Mouse (Mus musculus): ENCODE results near the gene Cmtm7. TPM values are rescaled to one million over a fixed set of nuclear protein-coding genes. Genes with fewer than 3 reads are reported as not detected.

Cmtm7 gene
- polyA plus RNA-seq, 1 experiment from 2014 or later, result 50.9 TPM

DNA sequence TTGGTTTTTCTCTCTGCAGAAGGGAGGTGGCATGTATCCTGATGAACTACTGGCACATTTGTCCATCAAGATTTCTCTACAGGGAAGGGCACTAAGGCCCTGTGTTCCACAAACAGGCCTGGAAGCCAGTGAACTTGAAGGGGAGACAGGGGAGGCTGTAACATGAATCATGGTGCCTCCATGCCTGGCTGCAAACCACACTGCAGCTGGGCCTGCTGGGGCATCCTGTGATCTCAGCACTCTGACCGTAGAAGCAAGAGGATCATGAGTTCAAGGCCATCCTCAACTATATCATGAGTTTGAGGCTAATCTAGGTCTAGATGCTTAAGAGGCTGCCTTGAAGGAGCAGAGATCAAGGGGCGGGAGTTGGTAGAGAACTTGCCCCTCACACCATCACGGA lies 5.3 kb downstream of the Cmtm7 start:
- ATAC-seq (ENCODE audit: low FRiP score), result no peak
- peaks cover 21% of the 10 kb centered on the region for H3K4me1 ChIP-seq
- no peak overlapping the region for H3K27ac ChIP-seq
- H3K27me3 ChIP-seq, result no peaks in the 10 kb centered on the region
- H3K4me3 ChIP-seq, result no peak overlapping the region
- peaks cover 7% of the 10 kb centered on the region; the same call in 1 of the 2 replicates for H3K36me3 ChIP-seq
- WGBS, result 91% methylated on average over 3 of the region's 3 CpGs
- H3K4me2 ChIP-seq (replicated peaks), result no peak overlapping the region
- no peaks in the 10 kb centered on the region for H3K9me3 ChIP-seq (replicated peaks)
- H3K9ac ChIP-seq, result no peak overlapping the region

DNA sequence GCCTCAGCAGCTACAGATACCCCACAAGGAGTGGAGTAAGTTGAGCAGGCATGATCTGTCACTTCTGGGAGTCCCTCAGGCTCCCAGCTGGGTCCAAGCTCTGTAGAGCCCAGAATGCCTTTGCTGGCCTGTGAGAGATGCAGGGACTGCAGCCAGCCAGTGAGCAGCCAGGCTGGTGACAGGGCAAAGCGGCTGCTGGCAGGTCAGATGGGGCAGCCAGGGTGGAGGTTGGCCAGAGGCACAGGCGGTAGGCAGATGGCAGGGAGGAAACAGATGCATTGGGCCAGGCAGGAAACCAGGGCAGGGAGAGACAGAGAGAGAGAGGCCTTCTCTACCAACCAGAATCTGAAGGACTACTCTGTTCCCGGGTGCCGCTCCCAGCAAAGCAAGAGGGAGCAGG lies 6.4 kb downstream of the Cmtm7 start:
- H3K4me1 ChIP-seq, result peaks cover 15% of the 10 kb centered on the region
- no peaks in the 10 kb centered on the region for H3K27me3 ChIP-seq
- WGBS, result 57% methylated on average over 4 of the region's 4 CpGs
- H3K36me3 ChIP-seq, result peaks cover 7% of the 10 kb centered on the region; the same call in 1 of the 2 replicates
- H3K9ac ChIP-seq, result no peak overlapping the region
- no peak for ATAC-seq (ENCODE audit: low FRiP score)
- no peak overlapping the region for H3K4me2 ChIP-seq (replicated peaks)
- no peaks in the 10 kb centered on the region for H3K9me3 ChIP-seq (replicated peaks)
- no peak overlapping the region for H3K4me3 ChIP-seq
- H3K27ac ChIP-seq, result 0 out of 2 replicates have a peak overlapping the region, but pooled peaks have one; percentile 9

DNA sequence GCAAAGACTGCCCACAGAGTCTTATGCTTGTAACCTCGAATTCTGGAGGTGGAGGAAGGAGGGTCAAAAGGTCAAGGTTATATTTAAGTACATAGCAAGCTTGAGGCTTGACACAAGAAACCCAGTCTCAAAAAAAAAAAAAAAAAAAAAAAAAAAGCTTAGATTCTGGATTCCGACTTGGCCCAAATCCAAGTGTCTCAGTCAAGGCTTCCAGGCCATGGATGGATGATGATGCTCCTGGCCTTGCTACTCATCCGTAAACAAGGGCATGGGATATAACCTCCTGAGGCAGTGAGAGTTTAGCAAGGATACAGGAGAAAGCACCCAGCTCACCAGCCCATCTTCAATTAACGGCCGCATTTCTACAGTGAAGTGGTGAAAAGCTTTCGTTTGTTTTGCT lies 7.0 kb downstream of the Cmtm7 start:
- H3K9me3 ChIP-seq (replicated peaks), result no peaks in the 10 kb centered on the region
- H3K27me3 ChIP-seq, result no peaks in the 10 kb centered on the region
- no peak overlapping the region for H3K4me2 ChIP-seq (replicated peaks)
- 78% methylated on average over 6 of the region's 6 CpGs for WGBS
- H3K4me1 ChIP-seq, result peaks cover 11% of the 10 kb centered on the region
- no peak overlapping the region for H3K27ac ChIP-seq
- H3K4me3 ChIP-seq, result no peak overlapping the region
- ATAC-seq (ENCODE audit: low FRiP score), result no peak
- peaks cover 7% of the 10 kb centered on the region; the same call in 1 of the 2 replicates for H3K36me3 ChIP-seq
- H3K9ac ChIP-seq, result no peak overlapping the region

DNA sequence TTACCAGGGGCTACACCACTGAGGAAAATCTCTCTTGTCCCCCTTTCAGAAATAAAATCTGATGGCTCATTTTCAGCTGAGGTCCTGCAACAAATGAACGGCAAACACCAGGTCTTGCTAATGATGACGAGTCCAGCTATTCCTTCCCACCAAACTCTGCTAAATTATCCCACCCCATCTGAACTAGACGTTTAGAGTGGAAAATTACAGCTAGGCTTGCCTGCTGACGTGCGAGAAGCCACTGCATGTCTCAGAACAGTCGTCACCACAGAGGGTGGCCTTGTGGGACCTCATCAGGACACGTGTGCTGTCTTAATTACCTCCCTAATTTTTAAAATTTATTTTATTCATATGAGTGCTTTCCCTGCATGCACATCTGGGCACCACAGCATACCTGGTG lies 10.1 kb downstream of the Cmtm7 start:
- Histone ChIP-seq H3K27ac (no peak overlapping the region), H3K9ac (no peak overlapping the region), H3K27me3 (no peaks in the 10 kb centered on the region), H3K4me3 (no peak overlapping the region), H3K4me2 (replicated peaks) (no peak overlapping the region), H3K4me1 (peaks cover 25% of the 10 kb centered on the region), H3K9me3 (replicated peaks) (no peaks in the 10 kb centered on the region), H3K36me3 (peaks cover 7% of the 10 kb centered on the region; the same call in 1 of the 2 replicates)
- no peak for ATAC-seq (ENCODE audit: low FRiP score)
- 90% methylated on average over 7 of the region's 7 CpGs for WGBS

DNA sequence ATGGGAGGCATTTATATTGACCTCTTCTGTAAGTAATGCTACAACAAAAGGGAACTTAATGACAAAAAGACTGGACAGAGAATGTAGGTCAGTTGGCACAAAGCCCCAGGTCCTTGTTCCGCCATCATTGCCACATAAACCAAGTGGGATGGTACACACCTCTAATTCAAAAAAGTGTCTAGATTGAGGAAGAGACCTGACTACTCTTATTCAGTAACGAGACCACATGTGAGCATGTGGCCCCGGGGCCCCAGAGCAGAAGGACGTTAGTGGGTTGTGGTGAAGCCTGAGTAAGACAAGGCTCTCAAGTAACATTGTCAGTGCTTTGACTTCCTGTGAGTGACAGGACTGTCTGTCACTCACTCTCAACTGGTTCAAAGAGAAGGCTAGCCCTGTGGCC lies 11.4 kb downstream of the Cmtm7 start:
- Histone ChIP-seq H3K27ac (no peak overlapping the region), H3K4me3 (no peak overlapping the region), H3K4me2 (replicated peaks) (no peak overlapping the region), H3K9me3 (replicated peaks) (no peaks in the 10 kb centered on the region), H3K27me3 (no peaks in the 10 kb centered on the region), H3K9ac (no peak overlapping the region), H3K4me1 (peaks cover 20% of the 10 kb centered on the region), H3K36me3 (peaks cover 7% of the 10 kb centered on the region; the same call in 1 of the 2 replicates)
- 90% methylated on average over 4 of the region's 4 CpGs for WGBS
- no peak for ATAC-seq (ENCODE audit: low FRiP score)

DNA sequence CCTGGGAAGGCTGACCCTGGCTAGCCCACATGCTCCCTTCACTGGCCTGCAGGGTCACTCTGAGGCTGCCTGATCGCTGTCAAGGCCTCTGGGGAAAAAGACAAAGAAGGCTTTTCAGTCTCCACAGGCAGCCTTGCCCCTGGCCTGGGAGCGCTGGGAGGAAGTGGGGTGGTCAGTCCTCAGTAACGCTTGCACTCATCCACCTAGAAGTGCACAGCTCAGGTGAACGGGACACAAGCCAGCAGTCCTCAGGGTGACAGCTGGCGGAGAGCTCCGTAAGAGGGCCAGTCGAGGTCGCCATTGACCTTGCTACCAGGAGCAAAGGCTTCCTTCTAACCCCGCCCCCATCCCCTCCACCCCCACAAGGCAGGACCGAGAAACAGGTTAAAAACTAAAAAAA lies 13.6 kb downstream of the Cmtm7 start:
- Histone ChIP-seq H3K4me3 (no peak overlapping the region), H3K4me2 (replicated peaks) (no peak overlapping the region), H3K27ac (peak overlapping the region; percentile 44; the same call in 1 of the 2 replicates), H3K9me3 (replicated peaks) (no peaks in the 10 kb centered on the region), H3K36me3 (peaks cover 7% of the 10 kb centered on the region; the same call in 1 of the 2 replicates), H3K4me1 (peaks cover 14% of the 10 kb centered on the region), H3K9ac (no peak overlapping the region), H3K27me3 (no peaks in the 10 kb centered on the region)
- ATAC-seq (ENCODE audit: low FRiP score), result no peak
- WGBS, result 42% methylated on average over 10 of the region's 10 CpGs

DNA sequence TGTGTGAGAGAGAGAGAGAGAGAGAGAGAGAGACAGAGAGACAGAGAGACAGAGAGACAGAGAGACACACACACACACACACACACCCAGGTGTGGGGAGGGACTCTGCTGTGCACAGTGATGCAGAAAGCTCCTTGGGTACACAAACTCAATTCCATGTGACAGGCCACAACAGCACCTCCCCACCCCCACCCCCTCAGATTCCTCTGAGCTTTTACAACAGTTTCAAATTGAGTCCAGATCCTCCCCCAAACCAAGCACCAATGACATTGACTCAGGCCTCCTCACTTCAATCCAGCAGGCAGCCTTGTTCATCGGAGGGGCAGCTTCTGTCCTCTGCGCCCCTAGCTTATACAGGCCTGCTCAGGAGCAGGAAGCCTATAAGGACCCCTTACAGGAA lies 14.1 kb downstream of the Cmtm7 start:
- H3K4me1 ChIP-seq, result peaks cover 14% of the 10 kb centered on the region
- H3K27ac ChIP-seq, result peak overlapping the region; percentile 44; the same call in 1 of the 2 replicates
- WGBS, result 62% methylated on average over 2 of the region's 2 CpGs
- peaks cover 5% of the 10 kb centered on the region; the same call in 1 of the 2 replicates for H3K36me3 ChIP-seq
- H3K4me3 ChIP-seq, result no peak overlapping the region
- no peak for ATAC-seq (ENCODE audit: low FRiP score)
- no peak overlapping the region for H3K4me2 ChIP-seq (replicated peaks)
- H3K9ac ChIP-seq, result no peak overlapping the region
- no peaks in the 10 kb centered on the region for H3K9me3 ChIP-seq (replicated peaks)
- H3K27me3 ChIP-seq, result no peaks in the 10 kb centered on the region

DNA sequence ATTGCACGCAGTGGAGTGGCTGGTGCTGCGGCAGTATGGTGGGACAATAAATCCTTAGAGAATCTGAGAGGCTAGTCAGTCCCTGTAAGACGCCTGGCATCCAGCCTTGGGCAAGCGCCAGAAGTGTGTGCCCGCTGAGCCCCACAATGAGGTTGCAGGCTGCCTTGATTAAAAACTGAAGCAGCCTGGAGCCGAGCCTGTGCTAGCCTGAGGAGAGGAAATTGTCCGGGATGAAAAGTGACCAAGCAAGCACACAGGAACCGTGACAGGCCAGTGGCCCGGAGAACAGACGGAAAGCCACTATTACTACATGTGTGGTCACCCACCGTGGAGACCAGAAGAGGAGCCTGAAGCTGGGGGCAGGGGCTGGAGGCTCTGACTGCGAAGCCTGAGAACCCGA lies 14.6 kb downstream of the Cmtm7 start:
- peak; percentile 60; the same call in 1 of the 2 replicates for ATAC-seq (ENCODE audit: low FRiP score)

DNA sequence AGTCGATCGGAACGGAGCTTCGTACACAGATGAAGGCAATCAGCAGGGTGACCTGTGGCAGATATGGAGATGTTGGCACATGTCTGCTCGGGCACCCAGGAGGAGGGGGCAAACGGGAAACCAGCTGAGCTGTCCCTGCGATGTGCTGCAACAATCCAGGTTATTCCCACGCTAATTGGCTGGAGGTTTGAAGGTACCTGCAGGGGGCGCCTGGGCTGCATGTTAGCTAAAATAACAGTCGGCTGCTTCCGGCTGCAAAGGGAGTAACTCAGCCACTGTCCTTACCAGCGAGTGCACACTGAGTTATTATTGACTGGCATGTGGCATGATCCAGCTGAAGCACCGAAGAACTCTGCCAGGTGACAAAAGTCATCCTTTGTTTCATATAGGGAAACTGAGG lies 18.3 kb downstream of the Cmtm7 start:
- H3K9me3 ChIP-seq (replicated peaks), result no peaks in the 10 kb centered on the region
- 67% methylated on average over 13 of the region's 13 CpGs for WGBS
- H3K4me3 ChIP-seq, result no peak overlapping the region
- H3K27me3 ChIP-seq, result no peaks in the 10 kb centered on the region
- H3K4me1 ChIP-seq, result peaks cover 14% of the 10 kb centered on the region
- H3K27ac ChIP-seq, result no peak overlapping the region
- H3K4me2 ChIP-seq (replicated peaks), result no peak overlapping the region
- no peak for ATAC-seq (ENCODE audit: low FRiP score)
- no peak overlapping the region for H3K9ac ChIP-seq
- H3K36me3 ChIP-seq, result no peaks in the 10 kb centered on the region

More for the DNA sequence above, 14.6 kb downstream of the Cmtm7 start:
- H3K27me3 ChIP-seq, result no peaks in the 10 kb centered on the region
- no peaks in the 10 kb centered on the region for H3K9me3 ChIP-seq (replicated peaks)
- no peak overlapping the region for H3K9ac ChIP-seq
- peaks cover under 1% of the 10 kb centered on the region; the same call in 1 of the 2 replicates for H3K36me3 ChIP-seq
- peak overlapping the region; percentile 44 for H3K27ac ChIP-seq
- 60% methylated on average over 13 of the region's 13 CpGs for WGBS
- H3K4me1 ChIP-seq, result peaks cover 14% of the 10 kb centered on the region
- H3K4me2 ChIP-seq (replicated peaks), result no peak overlapping the region
- H3K4me3 ChIP-seq, result no peak overlapping the region

DNA sequence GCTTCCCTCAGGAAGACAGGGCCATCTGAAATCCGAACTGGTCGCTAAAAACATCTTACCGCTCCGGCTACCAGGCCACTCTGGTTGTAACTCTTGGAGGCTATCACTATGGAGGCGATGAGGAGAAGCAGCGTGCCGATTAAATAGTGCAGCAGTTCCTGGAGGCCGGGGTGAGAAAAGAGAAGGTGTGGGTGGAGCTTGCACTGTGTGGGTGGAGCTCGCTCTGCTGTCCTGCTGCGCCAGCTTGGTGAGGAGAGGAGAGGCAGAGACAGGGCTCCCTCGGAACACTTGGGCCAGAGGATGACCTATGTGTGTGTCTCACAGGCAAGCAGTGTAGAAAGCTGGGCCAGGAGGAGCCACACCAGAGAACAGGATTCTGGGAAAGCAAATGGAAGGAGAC lies 19.8 kb downstream of the Cmtm7 start:
- Histone ChIP-seq H3K4me1 (peaks cover 2% of the 10 kb centered on the region; the same call in 1 of the 2 replicates), H3K4me3 (no peak overlapping the region), H3K9me3 (replicated peaks) (no peaks in the 10 kb centered on the region), H3K9ac (no peak overlapping the region), H3K27ac (no peak overlapping the region), H3K36me3 (0 out of 2 replicates have a peak, but pooled peaks cover 1% of the 10 kb centered on the region), H3K4me2 (replicated peaks) (no peak overlapping the region), H3K27me3 (no peaks in the 10 kb centered on the region)
- ATAC-seq (ENCODE audit: low FRiP score), result no peak
- WGBS, result 76% methylated on average over 11 of the region's 11 CpGs

DNA sequence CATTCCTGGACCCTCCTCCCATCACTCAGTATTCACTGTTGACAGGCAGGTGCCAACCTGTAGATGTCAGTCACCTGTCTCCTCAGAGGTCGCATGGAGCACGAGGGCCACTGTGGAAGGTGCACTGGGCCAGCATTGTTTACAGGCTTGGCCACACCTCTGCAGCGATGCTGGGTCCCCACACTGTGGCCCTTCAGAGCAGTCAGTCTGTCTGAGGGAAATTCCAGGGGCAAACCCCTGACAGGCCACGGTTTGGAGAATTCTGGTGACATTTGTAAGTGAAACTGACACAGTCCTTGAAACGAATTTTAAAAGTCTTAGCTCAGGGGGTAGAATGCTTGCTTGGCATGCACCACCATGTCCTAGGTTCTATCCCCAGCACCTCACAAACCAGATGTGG lies 21.3 kb downstream of the Cmtm7 start:
- no peak for ATAC-seq (ENCODE audit: low FRiP score)
- Histone ChIP-seq H3K9ac (no peak overlapping the region), H3K27ac (no peak overlapping the region), H3K4me3 (no peak overlapping the region), H3K9me3 (replicated peaks) (no peaks in the 10 kb centered on the region), H3K4me2 (replicated peaks) (no peak overlapping the region), H3K36me3 (0 out of 2 replicates have a peak, but pooled peaks cover 4% of the 10 kb centered on the region), H3K4me1 (no peaks in the 10 kb centered on the region), H3K27me3 (no peaks in the 10 kb centered on the region)
- 82% methylated on average over 5 of the region's 5 CpGs for WGBS

DNA sequence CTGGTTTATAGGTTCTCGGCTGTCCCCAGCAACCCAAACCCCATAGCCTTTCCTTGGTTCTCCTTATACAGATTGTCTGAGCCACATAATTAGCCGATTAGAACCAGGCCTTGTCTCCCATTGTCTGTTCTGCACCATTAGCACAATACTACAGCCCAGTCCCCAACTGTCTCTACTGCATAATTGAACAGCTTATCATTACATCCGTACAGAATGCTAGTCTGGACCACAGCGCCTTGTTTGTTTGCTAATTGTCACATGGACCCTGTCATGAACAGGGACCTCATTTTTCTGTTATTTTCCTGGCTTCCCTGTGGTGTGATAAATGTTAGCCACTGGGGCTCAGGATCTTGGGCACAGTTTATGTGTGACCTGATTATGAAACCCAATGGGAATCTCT lies 21.8 kb downstream of the Cmtm7 start:
- H3K9ac ChIP-seq, result no peak overlapping the region
- H3K4me1 ChIP-seq, result no peaks in the 10 kb centered on the region
- H3K4me2 ChIP-seq (replicated peaks), result no peak overlapping the region
- no peaks in the 10 kb centered on the region for H3K27me3 ChIP-seq
- H3K27ac ChIP-seq, result no peak overlapping the region
- 0 out of 2 replicates have a peak, but pooled peaks cover 4% of the 10 kb centered on the region for H3K36me3 ChIP-seq
- WGBS, result 65% methylated on average over 4 of the region's 4 CpGs
- no peaks in the 10 kb centered on the region for H3K9me3 ChIP-seq (replicated peaks)
- H3K4me3 ChIP-seq, result no peak overlapping the region
- no peak; the same call in 1 of the 2 replicates for ATAC-seq (ENCODE audit: low FRiP score)

DNA sequence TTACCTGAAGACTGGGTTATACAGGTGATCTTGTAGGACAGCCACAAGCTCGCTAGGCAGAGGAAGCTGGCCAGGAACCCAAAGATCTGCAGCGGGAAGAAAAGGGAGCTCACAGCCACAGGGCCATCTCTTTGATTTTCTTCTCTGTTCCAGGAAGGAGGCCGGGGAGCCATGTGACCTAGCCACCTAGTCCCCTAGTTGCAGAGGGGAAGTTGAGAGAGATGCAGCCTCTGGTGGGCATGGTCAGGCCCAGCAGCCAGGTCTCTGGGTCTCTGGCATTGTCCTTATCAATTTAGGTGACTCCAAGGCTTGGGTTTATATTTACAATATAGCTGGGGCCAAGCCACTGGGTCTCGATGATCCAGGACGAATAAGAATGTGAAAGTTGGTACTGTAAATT lies 22.9 kb downstream of the Cmtm7 start:
- Histone ChIP-seq H3K4me3 (no peak overlapping the region), H3K36me3 (0 out of 2 replicates have a peak, but pooled peaks cover 4% of the 10 kb centered on the region), H3K27ac (no peak overlapping the region; the same call in 1 of the 2 replicates), H3K9ac (no peak overlapping the region), H3K9me3 (replicated peaks) (no peaks in the 10 kb centered on the region), H3K4me2 (replicated peaks) (no peak overlapping the region), H3K4me1 (no peaks in the 10 kb centered on the region), H3K27me3 (no peaks in the 10 kb centered on the region)
- ATAC-seq (ENCODE audit: low FRiP score), result no peak
- WGBS, result 86% methylated on average over 5 of the region's 5 CpGs
